Mouse (Mus musculus): ENCODE measurements around the gene Igf2r.

DNA sequence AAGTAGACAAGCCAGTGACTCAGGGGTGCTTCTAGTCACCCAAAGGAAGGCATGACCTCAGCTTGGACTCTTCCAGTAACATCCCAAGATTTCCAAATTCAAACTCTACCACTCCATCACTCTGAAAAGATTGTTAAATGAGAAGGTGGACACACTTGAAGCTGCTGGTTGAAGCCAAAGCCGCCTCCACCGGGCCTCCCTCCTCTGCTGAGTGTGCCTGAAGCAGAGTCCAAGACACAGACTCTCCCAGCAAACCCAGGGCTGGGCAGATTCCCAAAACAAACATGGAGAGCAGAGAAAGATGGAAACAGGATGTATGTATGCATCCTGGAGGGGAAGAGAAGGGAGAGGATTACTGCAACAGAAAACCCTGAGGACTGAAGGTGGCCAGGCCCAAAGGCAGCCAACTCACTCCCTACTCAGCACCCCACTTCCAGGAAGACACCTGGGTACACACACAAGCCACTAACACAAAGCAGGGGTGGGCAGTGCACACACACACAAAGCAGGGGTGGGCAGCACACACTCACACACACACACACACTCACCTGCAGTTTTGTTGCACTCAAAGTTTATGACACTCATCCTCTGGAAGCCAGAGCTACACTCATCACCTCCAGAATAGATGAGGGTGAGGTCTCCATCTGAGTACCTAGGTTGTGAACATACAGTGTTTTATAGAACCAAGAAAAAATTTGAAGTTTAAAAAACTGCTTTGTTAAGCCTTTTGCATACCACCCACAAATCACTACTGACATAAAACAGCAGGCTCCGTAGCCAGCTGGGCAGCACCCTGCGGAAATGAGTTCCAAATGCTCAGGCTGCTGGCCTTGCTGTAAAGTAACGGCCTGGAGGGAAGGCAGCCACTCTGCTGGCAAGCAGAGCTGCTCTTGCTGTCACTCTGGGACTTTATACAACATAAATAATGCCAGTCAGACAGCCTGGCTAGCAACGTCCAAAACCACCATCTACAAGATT lies 44.4 kb downstream of the Igf2r start:
- no peak for TF ChIP-seq CTCF (IDR thresholded peaks at IDR 0.05; ENCODE audit: insufficient read depth, low read depth, low read length)
- no peak for TF ChIP-seq POLR2A (IDR thresholded peaks at IDR 0.05; ENCODE audit: insufficient read depth, low read depth, low read length)

All from olfactory bulb, adult 2 months (tissue).